Mouse (Mus musculus) hindbrain, embryonic 14.5 days (tissue): ENCODE measurements around the gene Adam12. TPM values are rescaled to one million over a fixed set of nuclear protein-coding genes. Genes with fewer than 3 reads are reported as not detected.

Experiments
- ATAC-seq: fragments of 200-750 bp; cut with Nextera tagmentation; 2 replicates; pipeline ENCODE4 v1.8.0; 2017; ENCODE audit warnings: moderate number of reproducible peaks, mild to moderate bottlenecking, moderate TSS enrichment, moderate library complexity; ENCODE audit not compliant: low FRiP score
- DNase-seq: peaks from one replicate; pipeline ENCODE4 v3.0.0-alpha.2; 2015; ENCODE audit warnings: low spot score
- H3K27ac ChIP-seq: fragments of 300-500 bp; sonication (generic); 2 replicates; pipeline ENCODE4 v1.5.1; 2014; ENCODE audit warnings: mild to moderate bottlenecking, moderate library complexity
- H3K27me3 ChIP-seq: fragments of 300-500 bp; sonication (generic); 2 replicates; pipeline ENCODE4 v1.6.1; 2014; ENCODE audit warnings: mild to moderate bottlenecking, low read length, mixed read lengths; ENCODE audit not compliant: control insufficient read depth, insufficient read depth
- H3K36me3 ChIP-seq: fragments of 300-500 bp; sonication (generic); replicated peaks from 2 replicates; pipeline ENCODE4 v1.6.1; 2014; ENCODE audit not compliant: control insufficient read depth, insufficient read depth
- H3K4me1 ChIP-seq: fragments of 300-500 bp; sonication (generic); replicated peaks from 2 replicates; pipeline ENCODE4 v1.6.1; 2014; ENCODE audit warnings: antibody characterized with exemption, low read length, mixed read lengths; ENCODE audit not compliant: control insufficient read depth, insufficient read depth
- H3K4me2 ChIP-seq: fragments of 300-500 bp; sonication (generic); replicated peaks from 2 replicates; pipeline ENCODE4 v1.6.1; 2014; ENCODE audit warnings: mild to moderate bottlenecking, moderate library complexity
- H3K4me3 ChIP-seq: fragments of 300-500 bp; sonication (generic); replicated peaks from 2 replicates; pipeline ENCODE4 v1.5.1; 2014; ENCODE audit warnings: mild to moderate bottlenecking, low read length
- H3K9ac ChIP-seq: fragments of 300-500 bp; sonication (generic); 2 replicates; pipeline ENCODE4 v1.6.1; 2014
- H3K9me3 ChIP-seq: fragments of 300-500 bp; sonication (generic); 2 replicates; pipeline ENCODE4 v1.6.1; 2016; ENCODE audit warnings: low read length; ENCODE audit not compliant: control insufficient read depth
- WGBS: fragments of 180-500 bp; shearing (Covaris S2); extraction: QIAGEN DNeasy Blood & Tissue Kit; methylation state at CpG from one replicate; pipeline ENCODE4 v1.1.7; 2014; 5-methylcytosine and 5-hydroxymethylcytosine counted together
- polyA plus RNA-seq: library from polyadenylated mRNA; unstranded; fragments of >200 nt; fragmentation: Nextera tagmentation; extraction: Ambion mirVana; gene quantifications from 2 replicates; pipeline ENCODE4 v1.2.1, GENCODE M21; 2014

Gene Adam12
- polyA plus RNA-seq, 1 experiment from 2014 or later = 7.0 TPM

GRCm38 (mm10) chr7:134170180-134170910 is 61.6 kb downstream of the Adam12 start:
- 87% methylated on average over 9 of the region's 9 CpGs for WGBS
- no peak overlapping the region for H3K4me2 ChIP-seq
- H3K4me3 ChIP-seq = no peak overlapping the region
- no peaks in the 10 kb centered on the region for H3K9me3 ChIP-seq
- no peak overlapping the region for H3K9ac ChIP-seq
- H3K36me3 ChIP-seq = no peaks in the 10 kb centered on the region
- H3K4me1 ChIP-seq = no peaks in the 10 kb centered on the region
- ATAC-seq (no peak), DNase-seq (no peak)
- no peaks in the 10 kb centered on the region for H3K27me3 ChIP-seq
- H3K27ac ChIP-seq = no peak overlapping the region

- Histone ChIP-seq H3K9me3 (no peaks in the 10 kb centered on the region), H3K9ac (no peak overlapping the region), H3K4me2 (no peak overlapping the region), H3K27ac (no peak overlapping the region), H3K27me3 (no peaks in the 10 kb centered on the region), H3K4me3 (no peak overlapping the region), H3K36me3 (no peaks in the 10 kb centered on the region), H3K4me1 (no peaks in the 10 kb centered on the region)
- WGBS = 83% methylated on average over 2 of the region's 2 CpGs
- DNase-seq (no peak), ATAC-seq (no peak)
These were observed 62.2 kb downstream of the Adam12 start for GRCm38 (mm10) chr7:134169780-134170179.

GRCm38 (mm10) chr7:134167586-134167985 is 64.4 kb downstream of the Adam12 start:
- no peaks in the 10 kb centered on the region for H3K36me3 ChIP-seq
- no peaks in the 10 kb centered on the region for H3K27me3 ChIP-seq
- WGBS = 54% methylated on average over 3 of the region's 3 CpGs
- no peaks in the 10 kb centered on the region for H3K9me3 ChIP-seq
- H3K9ac ChIP-seq = no peak overlapping the region
- no peak overlapping the region for H3K27ac ChIP-seq
- no peak for ATAC-seq
- no peak for DNase-seq
- no peak overlapping the region for H3K4me3 ChIP-seq
- no peak overlapping the region for H3K4me2 ChIP-seq
- no peaks in the 10 kb centered on the region for H3K4me1 ChIP-seq

GRCm38 (mm10) chr7:134163751-134164150 is 68.2 kb downstream of the Adam12 start:
- H3K9ac ChIP-seq = no peak overlapping the region
- no peaks in the 10 kb centered on the region for H3K4me1 ChIP-seq
- H3K27me3 ChIP-seq = no peaks in the 10 kb centered on the region
- no peaks in the 10 kb centered on the region for H3K36me3 ChIP-seq
- H3K4me3 ChIP-seq = no peak overlapping the region
- DNase-seq (no peak), ATAC-seq (no peak)
- H3K9me3 ChIP-seq = no peaks in the 10 kb centered on the region
- no peak overlapping the region for H3K4me2 ChIP-seq
- H3K27ac ChIP-seq = no peak overlapping the region
- 35% methylated on average over 2 of the region's 2 CpGs for WGBS

GRCm38 (mm10) chr7:134162886-134163285 is 69.1 kb downstream of the Adam12 start:
- ATAC-seq (no peak), DNase-seq (no peak)
- Histone ChIP-seq H3K36me3 (no peaks in the 10 kb centered on the region), H3K4me1 (no peaks in the 10 kb centered on the region), H3K4me2 (no peak overlapping the region), H3K9me3 (no peaks in the 10 kb centered on the region), H3K27me3 (no peaks in the 10 kb centered on the region), H3K9ac (no peak overlapping the region), H3K4me3 (no peak overlapping the region), H3K27ac (no peak overlapping the region)
- WGBS = 55% methylated on average over 6 of the region's 6 CpGs

- no peaks in the 10 kb centered on the region for H3K36me3 ChIP-seq
- H3K9me3 ChIP-seq = no peaks in the 10 kb centered on the region
- WGBS = 83% methylated on average over 7 of the region's 7 CpGs
- H3K4me3 ChIP-seq = no peak overlapping the region
- no peaks in the 10 kb centered on the region for H3K27me3 ChIP-seq
- no peak overlapping the region for H3K9ac ChIP-seq
- H3K27ac ChIP-seq = no peak overlapping the region
- H3K4me2 ChIP-seq = no peak overlapping the region
- ATAC-seq (no peak), DNase-seq (no peak)
- no peaks in the 10 kb centered on the region for H3K4me1 ChIP-seq
These were observed 72.3 kb downstream of the Adam12 start for GRCm38 (mm10) chr7:134159608-134160007.

- Histone ChIP-seq H3K9me3 (no peaks in the 10 kb centered on the region), H3K27ac (no peak overlapping the region), H3K9ac (no peak overlapping the region), H3K36me3 (no peaks in the 10 kb centered on the region), H3K4me2 (no peak overlapping the region), H3K27me3 (no peaks in the 10 kb centered on the region), H3K4me3 (no peak overlapping the region), H3K4me1 (no peaks in the 10 kb centered on the region)
- WGBS = 81% methylated on average over 4 of the region's 4 CpGs
- ATAC-seq = no peak
- DNase-seq = no peak
These were observed 80.6 kb downstream of the Adam12 start for GRCm38 (mm10) chr7:134151330-134151729.

GRCm38 (mm10) chr7:134150305-134150704 is 81.6 kb downstream of the Adam12 start:
- Histone ChIP-seq H3K36me3 (no peaks in the 10 kb centered on the region), H3K4me2 (no peak overlapping the region), H3K9me3 (no peaks in the 10 kb centered on the region), H3K27me3 (no peaks in the 10 kb centered on the region), H3K4me1 (no peaks in the 10 kb centered on the region), H3K27ac (no peak overlapping the region), H3K4me3 (no peak overlapping the region), H3K9ac (no peak overlapping the region)
- 84% methylated on average over 8 of the region's 8 CpGs for WGBS
- ATAC-seq = no peak
- DNase-seq = no peak

- ATAC-seq = no peak
- no peak overlapping the region for H3K9ac ChIP-seq
- no peaks in the 10 kb centered on the region for H3K36me3 ChIP-seq
- no peaks in the 10 kb centered on the region for H3K4me1 ChIP-seq
- H3K4me3 ChIP-seq = no peak overlapping the region
- no peak overlapping the region for H3K27ac ChIP-seq
- no peaks in the 10 kb centered on the region for H3K9me3 ChIP-seq
- H3K4me2 ChIP-seq = no peak overlapping the region
- no peak for DNase-seq
- 87% methylated on average over 6 of the region's 6 CpGs for WGBS
- no peaks in the 10 kb centered on the region for H3K27me3 ChIP-seq
These were observed 82.6 kb downstream of the Adam12 start for GRCm38 (mm10) chr7:134149351-134149750.

- H3K4me1 ChIP-seq = no peaks in the 10 kb centered on the region
- no peak for DNase-seq
- H3K9ac ChIP-seq = no peak overlapping the region
- 92% methylated on average over 3 of the region's 3 CpGs for WGBS
- H3K4me2 ChIP-seq = no peak overlapping the region
- no peak overlapping the region for H3K27ac ChIP-seq
- H3K36me3 ChIP-seq = no peaks in the 10 kb centered on the region
- H3K27me3 ChIP-seq = no peaks in the 10 kb centered on the region
- H3K4me3 ChIP-seq = no peak overlapping the region
- no peaks in the 10 kb centered on the region for H3K9me3 ChIP-seq
- no peak for ATAC-seq
These were observed 84.4 kb downstream of the Adam12 start for GRCm38 (mm10) chr7:134147561-134147960.
